Mouse (Mus musculus): Measurements from ENCODE around the gene Csgalnact2.

DNA sequence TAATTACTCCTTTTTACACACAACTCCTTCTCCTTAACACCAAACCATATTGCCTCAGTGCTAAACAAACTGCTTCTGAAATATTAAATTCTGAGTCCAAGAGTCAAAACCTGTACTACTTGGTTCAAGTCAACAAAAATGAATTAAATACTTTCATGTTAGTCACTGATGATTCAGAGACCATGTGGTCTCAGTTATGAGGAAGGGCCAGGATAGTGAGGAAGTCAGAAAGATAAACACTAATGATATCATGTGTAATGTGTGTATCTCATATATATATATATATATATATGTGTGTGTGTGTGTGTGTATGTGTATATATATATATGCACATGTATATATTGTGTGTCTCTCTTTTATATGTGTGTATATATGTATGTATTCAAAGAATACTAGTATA is 12.4 kb downstream of the Csgalnact2 start:
- TF ChIP-seq POLR2A (IDR thresholded peaks at IDR 0.05; ENCODE audit: extremely low read depth, insufficient read depth, low read length) (no peak), CTCF (IDR thresholded peaks at IDR 0.05; ENCODE audit: low read depth, low read length) (no peak)
